Mouse (Mus musculus) kidney, adult 2 months (tissue): ENCODE data around the gene Ebp.

Source experiments
- CTCF ChIP-seq: fragments of 200-500 bp; conservative IDR thresholded peaks from 2 replicates; pipeline ENCODE4 v1.5.1; 2011; ENCODE audit warnings: low read depth, mild to moderate bottlenecking, control low read depth, low read length, moderate library complexity, mixed read lengths; ENCODE audit not compliant: insufficient read depth, insufficient read length
- POLR2A ChIP-seq: fragments of 200-500 bp; IDR thresholded peaks from one replicate; pipeline ENCODE4 v1.6.1; 2011; ENCODE audit warnings: low read depth, low read length, control low read depth

GRCm38 (mm10) chrX:8178871-8179270 lies 14.4 kb downstream of the Ebp start:
- no peak for TF ChIP-seq POLR2A
- TF ChIP-seq CTCF = no peak
